Mouse (Mus musculus) kidney, postnatal 0 days (tissue): ENCODE results near the gene Polrmt. TPM values are rescaled to one million over a fixed set of nuclear protein-coding genes. Genes with fewer than 3 reads are reported as not detected.

ENCODE experiments used
- ATAC-seq: fragments of 200-750 bp; cut with Nextera tagmentation; replicated peaks from 2 replicates; pipeline ENCODE4 v1.8.0; 2017; ENCODE audit warnings: low read depth, moderate number of reproducible peaks, moderate TSS enrichment, moderate library complexity; ENCODE audit not compliant: low FRiP score
- DNase-seq: peaks from one replicate; pipeline ENCODE4 v3.0.0-alpha.2; 2016; ENCODE audit warnings: low spot score
- H3K27ac ChIP-seq: fragments of 300-500 bp; sonication (generic); 2 replicates; pipeline ENCODE4 v1.5.1; 2014; ENCODE audit warnings: mild to moderate bottlenecking
- H3K27me3 ChIP-seq: fragments of 300-500 bp; sonication (generic); 2 replicates; pipeline ENCODE4 v1.6.1; 2014; ENCODE audit warnings: low read length, mixed read lengths; ENCODE audit not compliant: insufficient read depth
- H3K36me3 ChIP-seq: fragments of 300-500 bp; sonication (generic); 2 replicates; pipeline ENCODE4 v1.6.1; 2014; ENCODE audit warnings: low read length, mixed read lengths; ENCODE audit not compliant: insufficient read depth
- H3K4me1 ChIP-seq: fragments of 300-500 bp; sonication (generic); replicated peaks from 2 replicates; pipeline ENCODE4 v1.6.1; 2014; ENCODE audit warnings: antibody characterized with exemption, low read length, mixed read lengths; ENCODE audit not compliant: insufficient read depth
- H3K4me2 ChIP-seq: fragments of 300-500 bp; sonication (generic); 2 replicates; pipeline ENCODE4 v1.6.1; 2014; ENCODE audit warnings: mild to moderate bottlenecking, low read length, moderate library complexity, mixed read lengths
- H3K4me3 ChIP-seq: fragments of 300-500 bp; sonication (generic); replicated peaks from 2 replicates; pipeline ENCODE4 v1.5.1; 2014; ENCODE audit warnings: low read depth, low read length
- H3K9ac ChIP-seq: fragments of 300-500 bp; sonication (generic); 2 replicates; pipeline ENCODE4 v1.6.1; 2014; ENCODE audit warnings: low read depth, low read length
- H3K9me3 ChIP-seq: fragments of 300-500 bp; sonication (generic); replicated peaks from 2 replicates; pipeline ENCODE4 v1.6.1; 2016; ENCODE audit warnings: low read length, inconsistent platforms, mixed read lengths
- CTCF ChIP-seq: IDR thresholded peaks from 2 replicates; pipeline ENCODE4 v1.5.1; 2016; ENCODE audit warnings: antibody characterized with exemption, low read depth, mild to moderate bottlenecking, moderate library complexity
- WGBS: fragments of 180-500 bp; shearing (Covaris S2); extraction: QIAGEN DNeasy Blood & Tissue Kit; methylation state at CpG from one replicate; pipeline ENCODE4 v1.1.7; 2014; 5-methylcytosine and 5-hydroxymethylcytosine counted together
- polyA plus RNA-seq: library from polyadenylated mRNA; unstranded; fragments of >200 nt; fragmentation: Nextera tagmentation; extraction: Ambion mirVana; gene quantifications from 2 replicates; pipeline ENCODE4 v1.2.1, GENCODE M21; 2015

The Polrmt gene
- polyA plus RNA-seq, 1 experiment from 2014 or later = 38.5 TPM

- peaks cover 22% of the 10 kb centered on the region for H3K4me1 ChIP-seq
- H3K27me3 ChIP-seq = no peaks in the 10 kb centered on the region
- no peak for TF ChIP-seq CTCF
- H3K9ac ChIP-seq = no peak overlapping the region
- no peak overlapping the region for H3K4me2 ChIP-seq
- H3K4me3 ChIP-seq = no peak overlapping the region
- ATAC-seq (no peak), DNase-seq (no peak)
- H3K9me3 ChIP-seq = no peaks in the 10 kb centered on the region
- 38% methylated on average over 7 of the region's 7 CpGs for WGBS
- no peaks in the 10 kb centered on the region for H3K36me3 ChIP-seq
- H3K27ac ChIP-seq = peak overlapping the region; percentile 70; the same call in 1 of the 2 replicates
These were observed 45.7 kb downstream of the Polrmt start for GRCm38 (mm10) chr10:79700676-79701075.

- Histone ChIP-seq H3K4me1 (peaks cover 13% of the 10 kb centered on the region), H3K4me3 (no peak overlapping the region)
- WGBS = 88% methylated on average over 6 of the region's 6 CpGs
These were observed 47.9 kb downstream of the Polrmt start for GRCm38 (mm10) chr10:79698459-79698858.

DNA sequence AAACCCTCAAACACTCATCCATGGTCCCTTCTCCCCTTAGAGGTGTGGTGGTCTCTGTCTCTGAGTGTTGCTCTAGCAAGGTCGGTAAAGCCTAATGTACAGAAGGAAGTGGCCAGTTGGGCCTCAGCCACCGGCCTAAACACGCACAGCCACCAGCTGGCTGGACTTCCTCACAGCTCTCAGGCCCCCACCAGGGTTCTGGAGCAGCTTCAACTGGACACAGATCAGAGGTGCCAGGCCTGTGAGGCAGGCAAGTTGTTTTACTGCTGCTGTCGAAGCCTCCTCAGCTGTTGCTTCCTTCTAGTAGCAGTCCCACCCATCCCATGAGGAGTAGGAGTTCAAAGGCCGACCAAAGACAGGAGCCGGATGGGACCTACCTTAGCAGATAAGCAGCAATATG lies 48.5 kb downstream of the Polrmt start:
- Histone ChIP-seq H3K27me3 (no peaks in the 10 kb centered on the region), H3K4me2 (no peak overlapping the region), H3K4me1 (peaks cover 13% of the 10 kb centered on the region), H3K4me3 (no peak overlapping the region), H3K36me3 (no peaks in the 10 kb centered on the region), H3K9ac (no peak overlapping the region), H3K27ac (no peak overlapping the region), H3K9me3 (no peaks in the 10 kb centered on the region)
- 56% methylated on average over 6 of the region's 6 CpGs for WGBS
- DNase-seq (no peak), ATAC-seq (no peak)
- no peak for TF ChIP-seq CTCF

More at GRCm38 (mm10) chr10:79698459-79698858, 47.9 kb downstream of the Polrmt start:
- Histone ChIP-seq H3K9me3 (no peaks in the 10 kb centered on the region), H3K36me3 (no peaks in the 10 kb centered on the region), H3K4me2 (no peak overlapping the region), H3K27me3 (no peaks in the 10 kb centered on the region), H3K27ac (no peak overlapping the region), H3K9ac (no peak overlapping the region)
- no peak for TF ChIP-seq CTCF
- ATAC-seq = no peak
- no peak for DNase-seq

- H3K9me3 ChIP-seq = no peaks in the 10 kb centered on the region
- peaks cover 13% of the 10 kb centered on the region for H3K4me1 ChIP-seq
- H3K4me2 ChIP-seq = no peak overlapping the region
- DNase-seq = peak; percentile 57
- 35% methylated on average over 9 of the region's 9 CpGs for WGBS
- peak overlapping the region; percentile 68 for H3K27ac ChIP-seq
- ATAC-seq = no peak; the same call in 1 of the 2 replicates
- no peak overlapping the region for H3K4me3 ChIP-seq
- TF ChIP-seq CTCF = no peak
- no peaks in the 10 kb centered on the region for H3K27me3 ChIP-seq
- no peak overlapping the region for H3K9ac ChIP-seq
- no peaks in the 10 kb centered on the region for H3K36me3 ChIP-seq
These were observed 50.2 kb downstream of the Polrmt start for GRCm38 (mm10) chr10:79696129-79696651.

- Histone ChIP-seq H3K4me1 (peaks cover 6% of the 10 kb centered on the region; the same call in 1 of the 2 replicates), H3K9ac (no peak overlapping the region), H3K9me3 (no peaks in the 10 kb centered on the region), H3K27ac (peak overlapping the region; percentile 68), H3K27me3 (no peaks in the 10 kb centered on the region), H3K36me3 (no peaks in the 10 kb centered on the region), H3K4me2 (no peak overlapping the region), H3K4me3 (no peak overlapping the region)
- DNase-seq (peak; percentile 90), ATAC-seq (peak; percentile 49)
- TF ChIP-seq CTCF = peak; percentile 89
- WGBS = 57% methylated on average over 13 of the region's 13 CpGs
These were observed 50.9 kb downstream of the Polrmt start for GRCm38 (mm10) chr10:79695231-79696128.

GRCm38 (mm10) chr10:79694379-79694655 lies 52.1 kb downstream of the Polrmt start:
- no peak for DNase-seq
- Histone ChIP-seq H3K36me3 (0 out of 2 replicates have a peak, but pooled peaks cover 1% of the 10 kb centered on the region), H3K4me2 (no peak overlapping the region), H3K9me3 (no peaks in the 10 kb centered on the region), H3K9ac (no peak overlapping the region), H3K4me3 (no peak overlapping the region), H3K27me3 (no peaks in the 10 kb centered on the region), H3K27ac (no peak overlapping the region), H3K4me1 (peaks cover 6% of the 10 kb centered on the region; the same call in 1 of the 2 replicates)
- no peak for ATAC-seq
- TF ChIP-seq CTCF = no peak
- WGBS = 83% methylated on average over 6 of the region's 6 CpGs
